ENCODE assay signal across 9 mouse cellular contexts in genomic region chr4:154837170-154837569, GRCm38 (mm10). TPM values are rescaled to one million over a fixed set of nuclear protein-coding genes. Genes with fewer than 3 reads are reported as not detected.
DNase-seq lines count a peak whose midpoint lies in the region; ATAC-seq and TF ChIP-seq lines count a peak whose summit lies in the region.
"Had no signal": no experiment of that assay in that cellular context is flagged by ENCODE, and none has a peak within 500 bp of the region (broad histone marks: within the 10 kb centered on the region; RNA-seq: fewer than 3 reads in every experiment).

TSS of gene Ttc34 (plus strand) at chr4:154837459.

- H3K9me3 ChIP-seq in hindbrain, embryonic 11.5 days (ENCODE audit: control insufficient read depth, low read length): no peaks in the 10 kb centered on the region
- no peaks in the 10 kb centered on the region for H3K9me3 ChIP-seq in midbrain, embryonic 14.5 days (ENCODE audit: control insufficient read depth, low read length)
- H3K9me3 ChIP-seq: liver, embryonic 15.5 days had no signal

- peak; percentile 67; the same call in 1 of the 2 replicates for ATAC-seq in frontal cortex, adult (ENCODE audit: low TSS enrichment)
- no peak for ATAC-seq in hindbrain, embryonic 11.5 days (ENCODE audit: low FRiP score)
- ATAC-seq in midbrain, embryonic 14.5 days (ENCODE audit: low FRiP score, low TSS enrichment): no peak

- 56% methylated on average over 2 of the region's 2 CpGs for WGBS in hindbrain, embryonic 11.5 days
- WGBS in midbrain, embryonic 14.5 days: 44% methylated on average over 2 of the region's 2 CpGs

- DNase-seq in frontal cortex, postnatal 10 days (ENCODE audit: low spot score in 2 of 2): no peak
- DNase-seq in R1 (ENCODE audit: low read depth, low spot score): peak; percentile 78
- DNase-seq in hindbrain, embryonic 11.5 days (ENCODE audit: low spot score): peak; percentile 61
- peak; percentile 22 to 43 for DNase-seq in left cerebral cortex, postnatal 36 days (ENCODE audit: low spot score in 2 of 2)
- peak; percentile 44 for DNase-seq in midbrain, embryonic 14.5 days
- peak; percentile 76 for DNase-seq in testis, postnatal 10 days (ENCODE audit: low spot score)

- no peak for TF ChIP-seq POLR2A in cortical plate, adult 2 months (IDR thresholded peaks at IDR 0.05; ENCODE audit: extremely low read depth, insufficient read depth, low read length)

- peak; percentile 93 for TF ChIP-seq CTCF in cortical plate, adult 2 months (IDR thresholded peaks at IDR 0.05; ENCODE audit: extremely low read depth, insufficient read depth, low read length)

- H3K9ac ChIP-seq in hindbrain, embryonic 11.5 days (ENCODE audit: low read depth, low read length): no peak within 1 kb of the TSS
- no peak within 1 kb of the TSS for H3K9ac ChIP-seq in midbrain, embryonic 14.5 days (replicated peaks; ENCODE audit: low read length)
- H3K9ac ChIP-seq: liver, embryonic 15.5 days had no signal

- H3K27ac ChIP-seq in cortical plate, adult 2 months (ENCODE audit: insufficient read depth, low read length): no peak within 1 kb of the TSS
- no peak within 1 kb of the TSS for H3K27ac ChIP-seq in hindbrain, embryonic 11.5 days (ENCODE audit: low read depth, low read length)
- H3K27ac ChIP-seq in midbrain, embryonic 14.5 days (replicated peaks; ENCODE audit: low read depth, low read length): no peak within 1 kb of the TSS
- H3K27ac ChIP-seq: liver, embryonic 15.5 days had no signal

- no peaks in the 10 kb centered on the region for H3K27me3 ChIP-seq in hindbrain, embryonic 11.5 days (ENCODE audit: control insufficient read depth, insufficient read depth, low read length)
- no peaks in the 10 kb centered on the region for H3K27me3 ChIP-seq in midbrain, embryonic 14.5 days (ENCODE audit: control insufficient read depth, insufficient read depth, low read length)
- H3K27me3 ChIP-seq: liver, embryonic 15.5 days had no signal

- no peaks in the 10 kb centered on the region for H3K4me1 ChIP-seq in cortical plate, adult 2 months (ENCODE audit: control insufficient read depth, insufficient read depth, low read length)
- H3K4me1 ChIP-seq in hindbrain, embryonic 11.5 days (replicated peaks; ENCODE audit: control insufficient read depth, insufficient read depth, low read length): no peaks in the 10 kb centered on the region
- no peaks in the 10 kb centered on the region for H3K4me1 ChIP-seq in midbrain, embryonic 14.5 days (ENCODE audit: control insufficient read depth, insufficient read depth, low read length)
- H3K4me1 ChIP-seq: liver, embryonic 15.5 days had no signal

- intact Hi-C loops in left cerebral cortex, postnatal 36 days (cut with DNase I): no loop called here

- H3K36me3 ChIP-seq in hindbrain, embryonic 11.5 days (ENCODE audit: control insufficient read depth, insufficient read depth, low read length): no peaks in the 10 kb centered on the region
- H3K36me3 ChIP-seq in midbrain, embryonic 14.5 days (ENCODE audit: control insufficient read depth, insufficient read depth, low read length): no peaks in the 10 kb centered on the region
- H3K36me3 ChIP-seq: liver, embryonic 15.5 days had no signal

- no peak within 1 kb of the TSS for H3K4me3 ChIP-seq in cortical plate, adult 2 months (ENCODE audit: insufficient read depth, low read length)
- no peak within 1 kb of the TSS for H3K4me3 ChIP-seq in hindbrain, embryonic 11.5 days (ENCODE audit: low read depth, low read length)
- no peak within 1 kb of the TSS for H3K4me3 ChIP-seq in midbrain, embryonic 14.5 days (replicated peaks; ENCODE audit: low read depth, low read length)
- H3K4me3 ChIP-seq: liver, embryonic 15.5 days had no signal

- H3K4me2 ChIP-seq in hindbrain, embryonic 11.5 days (replicated peaks; ENCODE audit: low read depth, low read length): no peak within 1 kb of the TSS
- H3K4me2 ChIP-seq in midbrain, embryonic 14.5 days (ENCODE audit: low read length): no peak within 1 kb of the TSS
- H3K4me2 ChIP-seq: liver, embryonic 15.5 days had no signal

RNA-seq across cellular contexts. Expression of gene Ttc34, which starts in this region (rescaled TPM):
- 2.3 and 2.5 TPM in 2 replicates for polyA plus RNA-seq in cortical plate, adult 2 months (2012; rRNA removed)
- polyA plus RNA-seq in hindbrain, embryonic 11.5 days (2014; fragmentation: Nextera tagmentation; extraction: Ambion mirVana): 0.09 and 0.32 TPM in 2 replicates
- 1 to 10 TPM; 3.1 to 3.6 TPM for total RNA-seq in left cerebral cortex, postnatal 36 days (2021)
- polyA plus RNA-seq in midbrain, embryonic 14.5 days (2014; fragmentation: Nextera tagmentation; extraction: Ambion mirVana): 1.8 TPM in 2 replicates
- polyA plus RNA-seq: liver, embryonic 15.5 days had no signal

Comparison
In these comparisons a context has a peak if more than half of its experiments do, and no peak if none do; other contexts are left out.
1. Peak in DNase-seq in hindbrain, embryonic 11.5 days; RNA of the gene not detected or under 1 TPM.
2. DNase-seq: peak in R1 (single experiment), left cerebral cortex, postnatal 36 days (2 of 2), midbrain, embryonic 14.5 days (single experiment) and testis, postnatal 10 days (single experiment); none in frontal cortex, postnatal 10 days (0 of 2).